Mouse (Mus musculus): ENCODE data around the gene Cog1.

GRCm38 (mm10) chr11:113648152-113648551, 817 bp upstream of the Cog1 start:
- TF ChIP-seq EP300 (IDR thresholded peaks at IDR 0.05; ENCODE audit: insufficient read depth, low read depth, low read length), result no peak
- peak; percentile 96 for TF ChIP-seq CTCF (IDR thresholded peaks at IDR 0.05; ENCODE audit: low read depth, low read length)

Data from ES-Bruce4 (cell line).